Comparison of ENCODE assay signal across 1 mouse cellular context in the genomic region with DNA sequence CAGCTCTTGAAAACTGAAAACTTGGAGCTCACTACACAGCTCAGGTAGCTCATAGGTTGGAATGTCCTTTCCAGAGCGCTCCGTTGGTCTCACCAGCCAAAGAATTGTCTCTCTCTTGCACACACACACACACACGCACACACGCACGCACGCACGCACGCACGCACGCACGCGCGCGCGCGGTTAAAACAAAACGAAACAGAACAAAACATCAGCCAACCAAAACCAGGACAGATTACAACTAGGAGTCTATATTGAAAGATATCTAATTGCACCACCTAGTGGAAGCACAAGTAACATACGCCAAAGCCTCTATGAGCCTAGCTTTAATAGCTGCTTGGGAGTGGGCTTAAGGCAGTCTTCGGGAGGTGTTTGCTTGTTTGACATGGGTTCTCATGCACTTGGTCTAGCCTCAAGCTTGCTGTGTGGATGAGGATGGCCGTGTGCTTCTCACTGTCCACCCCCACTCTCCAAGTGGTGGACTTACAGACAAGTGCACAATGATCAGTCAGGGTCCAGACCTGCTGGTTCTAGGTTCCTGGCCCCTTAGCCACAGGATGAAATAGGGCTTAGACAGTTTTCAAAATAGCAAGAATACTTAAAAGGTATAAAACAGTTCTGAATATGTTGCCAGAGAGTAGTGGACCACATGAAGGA.
TF ChIP-seq lines count a peak whose summit lies in the region.

No protein-coding gene starts in this region.

TF ChIP-seq in C2C12, 6 proteins besides CTCF, POLR2A, EP300 and RAD21 (continued from another document):
- TF ChIP-seq USF1 (IDR thresholded peaks at IDR 0.05; ENCODE audit: low read depth), result no peak
